Mouse (Mus musculus): ENCODE data around the gene Sh2d2a. TPM values are rescaled to one million over a fixed set of nuclear protein-coding genes. Genes with fewer than 3 reads are reported as not detected.
"Not testable (repeated sequence)": the region's sequence is repeated elsewhere in the genome, so short reads cannot be mapped to it uniquely, and the experiment has no call there.

Gene Sh2d2a
- total RNA-seq, 2 experiments from 2014 or later: not detected

- Histone ChIP-seq H3K27ac (no peak overlapping the region), H3K4me3 (no peak overlapping the region)
- DNase-seq (ENCODE audit: low spot score in 2 of 2): no peak
- TF ChIP-seq CTCF (conservative IDR thresholded peaks at IDR 0.05): no peak
Measured at GRCm38 (mm10) chr3:87832109-87832859, 14.3 kb upstream of the Sh2d2a start.

- Histone ChIP-seq H3K27ac (no peak overlapping the region), H3K4me3 (no peak overlapping the region)
- no peak for DNase-seq (ENCODE audit: low spot score in 2 of 2)
- TF ChIP-seq CTCF (conservative IDR thresholded peaks at IDR 0.05): peak; percentile 33
Measured at GRCm38 (mm10) chr3:87833482-87833881, 13.1 kb upstream of the Sh2d2a start.

GRCm38 (mm10) chr3:87838622-87839021 lies 7.9 kb upstream of the Sh2d2a start:
- peak; percentile 99 for TF ChIP-seq CTCF (conservative IDR thresholded peaks at IDR 0.05)
- DNase-seq (ENCODE audit: low spot score in 2 of 2): peak; percentile 49 to 90
- Histone ChIP-seq H3K27ac (no peak overlapping the region), H3K4me3 (no peak overlapping the region)

GRCm38 (mm10) chr3:87840858-87841257 lies 5.7 kb upstream of the Sh2d2a start:
- H3K4me3 ChIP-seq: no peak overlapping the region
- TF ChIP-seq CTCF (conservative IDR thresholded peaks at IDR 0.05): no peak
- no peak for DNase-seq (ENCODE audit: low spot score in 2 of 2)

GRCm38 (mm10) chr3:87844981-87845380 lies 1.6 kb upstream of the Sh2d2a start:
- Histone ChIP-seq H3K27ac (no peak overlapping the region), H3K4me3 (no peak overlapping the region)
- DNase-seq (ENCODE audit: low spot score in 2 of 2): no peak
- no peak for TF ChIP-seq CTCF (conservative IDR thresholded peaks at IDR 0.05)

More at GRCm38 (mm10) chr3:87840858-87841257, 5.7 kb upstream of the Sh2d2a start:
- no peak overlapping the region for H3K27ac ChIP-seq

- Histone ChIP-seq H3K4me3 (no peak overlapping the region), H3K27ac (no peak overlapping the region)
- TF ChIP-seq CTCF (conservative IDR thresholded peaks at IDR 0.05): no peak
- DNase-seq (ENCODE audit: low spot score in 2 of 2): no peak
Measured at GRCm38 (mm10) chr3:87846186-87846585, 369 bp upstream of the Sh2d2a start.

GRCm38 (mm10) chr3:87847680-87848079 lies 1.1 kb downstream of the Sh2d2a start:
- no peak for TF ChIP-seq CTCF (conservative IDR thresholded peaks at IDR 0.05)
- Histone ChIP-seq H3K4me3 (no peak overlapping the region), H3K27ac (no peak overlapping the region)
- no peak for DNase-seq (ENCODE audit: low spot score in 2 of 2)

- TF ChIP-seq CTCF (conservative IDR thresholded peaks at IDR 0.05): no peak
- Histone ChIP-seq H3K27ac (no peak overlapping the region), H3K4me3 (no peak overlapping the region)
- DNase-seq (ENCODE audit: low spot score in 2 of 2): no peak
Measured at GRCm38 (mm10) chr3:87849117-87849516, 2.6 kb downstream of the Sh2d2a start.

GRCm38 (mm10) chr3:87854795-87855568 lies 8.4 kb downstream of the Sh2d2a start:
- TF ChIP-seq CTCF (conservative IDR thresholded peaks at IDR 0.05): no peak
- Histone ChIP-seq H3K4me3 (no peak overlapping the region), H3K27ac (no peak overlapping the region)
- DNase-seq (ENCODE audit: low spot score in 2 of 2): no peak

GRCm38 (mm10) chr3:87855936-87856335 lies 9.4 kb downstream of the Sh2d2a start:
- no peak for DNase-seq (ENCODE audit: low spot score in 2 of 2)
- TF ChIP-seq CTCF (conservative IDR thresholded peaks at IDR 0.05): no peak
- Histone ChIP-seq H3K4me3 (no peak overlapping the region), H3K27ac (no peak overlapping the region)

- H3K27ac ChIP-seq: no peak overlapping the region
- H3K4me3 ChIP-seq: no peak overlapping the region
- DNase-seq (ENCODE audit: low spot score in 2 of 2): no peak
- TF ChIP-seq CTCF (conservative IDR thresholded peaks at IDR 0.05): no peak
Measured at GRCm38 (mm10) chr3:87857666-87858065, 11.1 kb downstream of the Sh2d2a start.

GRCm38 (mm10) chr3:87859813-87860212 lies 13.3 kb downstream of the Sh2d2a start:
- Histone ChIP-seq H3K27ac (peak overlapping the region; percentile 58), H3K4me3 (no peak overlapping the region)
- TF ChIP-seq CTCF (conservative IDR thresholded peaks at IDR 0.05): peak; percentile 95
- peak; percentile 71 to 75 for DNase-seq (ENCODE audit: low spot score in 2 of 2)

- DNase-seq (ENCODE audit: low spot score in 2 of 2); H3K27ac ChIP-seq; H3K4me3 ChIP-seq: not testable (repeated sequence)
Measured at GRCm38 (mm10) chr3:87864111-87864510, 17.6 kb downstream of the Sh2d2a start.

All from layer of hippocampus, adult 2 months (tissue).